Mouse (Mus musculus) megakaryocyte, embryonic 14.5 days (primary cell): Measurements from ENCODE around the gene Tbc1d4.

Source experiments
- FLI1 ChIP-seq: IDR thresholded peaks from 2 replicates; pipeline ENCODE4 v1.6.1; 2012; ENCODE audit warnings: low read length, inconsistent platforms, mixed read lengths
- GATA1 ChIP-seq: IDR thresholded peaks from 3 replicates; pipeline ENCODE4 v1.6.1; 2012; ENCODE audit warnings: mixed read lengths, low read length, inconsistent platforms, borderline replicate concordance

DNA sequence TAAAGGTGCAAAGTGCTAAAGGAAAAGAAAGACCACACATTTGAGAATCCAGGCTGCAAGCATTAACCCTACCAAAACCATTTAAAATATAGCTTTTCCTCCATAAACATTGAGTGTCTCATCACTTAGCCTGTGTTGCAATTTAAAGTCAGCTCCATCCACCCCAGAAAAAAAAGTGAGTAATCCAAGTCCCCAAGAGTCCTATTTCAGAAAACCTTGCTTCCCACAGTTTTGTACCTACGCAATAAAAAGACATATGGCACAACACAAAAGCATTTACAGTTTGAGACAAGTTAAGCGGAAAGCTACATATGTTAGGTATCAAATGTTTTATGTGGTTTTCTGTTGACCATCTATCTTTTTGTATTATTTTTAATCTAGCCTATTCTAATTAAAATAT lies 42.3 kb downstream of the Tbc1d4 start:
- TF ChIP-seq FLI1, result no peak
- TF ChIP-seq GATA1, result no peak
